Mouse (Mus musculus) CH12.LX (cell line): ENCODE data around the gene Gmds. TPM values are rescaled to one million over a fixed set of nuclear protein-coding genes. Genes with fewer than 3 reads are reported as not detected.

ENCODE experiments used
- DNase-seq: peaks from one replicate; pipeline ENCODE4 v3.0.0-alpha.2; 2013; ENCODE audit errors: extremely low read depth
- H3K27ac ChIP-seq: 2 replicates; pipeline ENCODE4 v1.5.1; 2012; ENCODE audit warnings: low read depth, mild to moderate bottlenecking, control low read depth, moderate library complexity; ENCODE audit not compliant: insufficient read depth
- H3K27me3 ChIP-seq: replicated peaks from 2 replicates; pipeline ENCODE3; 2012; ENCODE audit warnings: inconsistent platforms
- H3K36me3 ChIP-seq, 2 experiments: replicated peaks in 1 of 2; 2 replicates each; pipeline versions ENCODE3 to v1.6.1; 2012; ENCODE audit warnings: inconsistent platforms in 1 of 2, low read length in 1 of 2, mild to moderate bottlenecking in 1 of 2, mixed read lengths in 1 of 2, moderate library complexity in 1 of 2; ENCODE audit not compliant: control insufficient read depth in 1 of 2, insufficient read depth in 1 of 2
- H3K4me1 ChIP-seq, 2 experiments: 2 replicates each; pipeline ENCODE4 v1.6.1; 2012; ENCODE audit warnings: inconsistent platforms in 1 of 2, moderate library complexity in 1 of 2; ENCODE audit not compliant: insufficient read depth in 2 of 2, control insufficient read depth in 1 of 2
- H3K4me2 ChIP-seq: 2 replicates; pipeline ENCODE4 v1.6.1; 2012; ENCODE audit warnings: low read depth, mild to moderate bottlenecking, control low read depth; ENCODE audit not compliant: poor library complexity, insufficient read depth, severe bottlenecking
- H3K4me3 ChIP-seq, 3 experiments: fragments of 150-350 bp in 1 of 3; sonication (generic) in 1 of 3; replicated peaks in 1 of 3; 2 replicates each; pipeline versions ENCODE3 to v1.5.1; 2011 to 2012; ENCODE audit warnings: low read depth in 2 of 3, low read length in 2 of 3, mild to moderate bottlenecking in 2 of 3, moderate library complexity in 2 of 3, control low read depth in 1 of 3, improper control_type of control experiment in 1 of 3, inconsistent platforms in 1 of 3, mixed read lengths in 1 of 3; ENCODE audit not compliant: poor library complexity in 1 of 3
- H3K79me2 ChIP-seq: replicated peaks from 2 replicates; pipeline ENCODE4 v1.6.1; 2012; ENCODE audit warnings: mild to moderate bottlenecking, moderate library complexity; ENCODE audit not compliant: control insufficient read depth, poor library complexity, insufficient read depth, severe bottlenecking; ENCODE audit errors: extremely low read depth
- H3K9ac ChIP-seq: 2 replicates; pipeline ENCODE4 v1.6.1; 2012; ENCODE audit warnings: low read depth, mild to moderate bottlenecking, control low read depth, moderate library complexity; ENCODE audit not compliant: insufficient read depth
- H3K9me3 ChIP-seq: replicated peaks from 2 replicates; pipeline ENCODE3; 2012; ENCODE audit warnings: low read length, inconsistent platforms, mixed read lengths
- CHD1 ChIP-seq: IDR thresholded peaks from 2 replicates; pipeline ENCODE4 v1.6.1; 2012; ENCODE audit warnings: low read depth, low read length, improper control_type of control experiment, inconsistent platforms
- E2F4 ChIP-seq: IDR thresholded peaks from 2 replicates; pipeline ENCODE4 v1.6.1; 2011; ENCODE audit warnings: low read depth, low read length, improper control_type of control experiment; ENCODE audit not compliant: insufficient replicate concordance
- ELF1 ChIP-seq: IDR thresholded peaks from 2 replicates; pipeline ENCODE4 v1.6.1; 2014; ENCODE audit warnings: low read depth, mild to moderate bottlenecking, inconsistent platforms, low read length, improper control_type of control experiment
- EP300 ChIP-seq: IDR thresholded peaks from 2 replicates; pipeline ENCODE4 v1.6.1; 2011; ENCODE audit warnings: low read length, improper control_type of control experiment
- ETS1 ChIP-seq: conservative IDR thresholded peaks from 2 replicates; pipeline ENCODE4 v1.6.1; 2012; ENCODE audit warnings: low read depth, mild to moderate bottlenecking, inconsistent platforms, low read length, improper control_type of control experiment, moderate library complexity
- HCFC1 ChIP-seq: IDR thresholded peaks from 2 replicates; pipeline ENCODE4 v1.6.1; 2012; ENCODE audit warnings: low read depth, mild to moderate bottlenecking, inconsistent platforms, low read length, improper control_type of control experiment
- MAX ChIP-seq: IDR thresholded peaks from 2 replicates; pipeline ENCODE4 v1.6.1; 2011; ENCODE audit warnings: low read length, improper control_type of control experiment
- MAZ ChIP-seq: IDR thresholded peaks from 2 replicates; pipeline ENCODE4 v1.6.1; 2012; ENCODE audit warnings: low read depth, mild to moderate bottlenecking, inconsistent platforms, low read length, improper control_type of control experiment, moderate library complexity
- MEF2A ChIP-seq: IDR thresholded peaks from 2 replicates; pipeline ENCODE4 v1.6.1; 2014; ENCODE audit warnings: low read depth, mild to moderate bottlenecking, inconsistent platforms, low read length, improper control_type of control experiment, borderline replicate concordance
- MYC ChIP-seq: IDR thresholded peaks from 2 replicates; pipeline ENCODE4 v1.6.1; 2011; ENCODE audit warnings: low read depth, mild to moderate bottlenecking, improper control_type of control experiment, low read length
- NRF1 ChIP-seq: IDR thresholded peaks from 2 replicates; pipeline ENCODE4 v1.6.1; 2014; ENCODE audit warnings: low read depth, mild to moderate bottlenecking, inconsistent platforms, low read length, improper control_type of control experiment, moderate library complexity
- PAX5 ChIP-seq: IDR thresholded peaks from 2 replicates; pipeline ENCODE4 v1.6.1; 2012; ENCODE audit warnings: low read length, inconsistent platforms, mixed read lengths
- POLR2AphosphoS2 ChIP-seq: IDR thresholded peaks from 2 replicates; pipeline ENCODE4 v1.6.1; 2011; ENCODE audit warnings: low read depth, low read length, improper control_type of control experiment
- RAD21 ChIP-seq: IDR thresholded peaks from 2 replicates; pipeline ENCODE4 v1.6.1; 2011; ENCODE audit warnings: low read depth, mild to moderate bottlenecking, low read length, improper control_type of control experiment, moderate library complexity
- RCOR1 ChIP-seq: conservative IDR thresholded peaks from 2 replicates; pipeline ENCODE4 v1.6.1; 2012; ENCODE audit warnings: low read depth, mild to moderate bottlenecking, inconsistent platforms, low read length, improper control_type of control experiment
- SIN3A ChIP-seq: IDR thresholded peaks from 2 replicates; pipeline ENCODE4 v1.6.1; 2012; ENCODE audit warnings: low read length, improper control_type of control experiment, inconsistent platforms
- TBP ChIP-seq: conservative IDR thresholded peaks from 2 replicates; pipeline ENCODE4 v1.6.1; 2011; ENCODE audit warnings: low read depth, low read length, improper control_type of control experiment
- UBTF ChIP-seq: IDR thresholded peaks from 2 replicates; pipeline ENCODE4 v1.6.1; 2012; ENCODE audit warnings: low read depth, mild to moderate bottlenecking, inconsistent platforms, low read length, improper control_type of control experiment, moderate library complexity
- USF1 ChIP-seq: IDR thresholded peaks from 2 replicates; pipeline ENCODE4 v1.6.1; 2014; ENCODE audit warnings: low read depth, mild to moderate bottlenecking, inconsistent platforms, low read length, improper control_type of control experiment
- ZC3H11A ChIP-seq: IDR thresholded peaks from 2 replicates; pipeline ENCODE4 v1.6.1; 2012; ENCODE audit warnings: low read depth, mild to moderate bottlenecking, inconsistent platforms, low read length, improper control_type of control experiment
- ZKSCAN1 ChIP-seq: IDR thresholded peaks from 2 replicates; pipeline ENCODE4 v1.6.1; 2012; ENCODE audit warnings: low read depth, inconsistent platforms, low read length, improper control_type of control experiment, borderline replicate concordance
- ZMIZ1 ChIP-seq: IDR thresholded peaks from 2 replicates; pipeline ENCODE4 v1.6.1; 2012; ENCODE audit warnings: low read depth, mild to moderate bottlenecking, inconsistent platforms, low read length, improper control_type of control experiment
- dilution Hi-C: fragments of 300-500 bp; cut with MboI; formaldehyde crosslinking; loops from 2 replicates; pipeline ENCODE4 v1.14.3; 2020; ENCODE audit warnings: low sequenced_read_pairs; ENCODE audit not compliant: extremely low pct_unique_long_range_greater_than_20kb, extremely low pct_ligation_motif_present
- in situ Hi-C: fragments of 300-500 bp; cut with MboI; formaldehyde crosslinking; loops from 3 replicates; pipeline ENCODE4 v1.14.3; 2019; ENCODE audit warnings: low sequenced_read_pairs, low pct_ligation_motif_present, low pct_unique_long_range_greater_than_20kb, mixed read lengths
- polyA plus RNA-seq: library from polyadenylated mRNA; unstranded; fragments of >175 nt; gene quantifications from 2 replicates; pipeline ENCODE4 v1.2.1, GENCODE M21; 2012; ENCODE audit warnings: low read depth; ENCODE audit not compliant: insufficient read length
- total RNA-seq, 2 experiments: library from RNA; depleted of rRNA; stranded (reverse); fragments of 300-350 nt in 1 of 2; fragments of >200 nt in 1 of 2; gene quantifications; 2 replicates each; pipeline ENCODE4 v1.2.3; 2012 to 2014

The Gmds gene
- total and polyA plus RNA-seq, 3 experiments: 11.0 to 19.3 (median 15.1) TPM

DNA sequence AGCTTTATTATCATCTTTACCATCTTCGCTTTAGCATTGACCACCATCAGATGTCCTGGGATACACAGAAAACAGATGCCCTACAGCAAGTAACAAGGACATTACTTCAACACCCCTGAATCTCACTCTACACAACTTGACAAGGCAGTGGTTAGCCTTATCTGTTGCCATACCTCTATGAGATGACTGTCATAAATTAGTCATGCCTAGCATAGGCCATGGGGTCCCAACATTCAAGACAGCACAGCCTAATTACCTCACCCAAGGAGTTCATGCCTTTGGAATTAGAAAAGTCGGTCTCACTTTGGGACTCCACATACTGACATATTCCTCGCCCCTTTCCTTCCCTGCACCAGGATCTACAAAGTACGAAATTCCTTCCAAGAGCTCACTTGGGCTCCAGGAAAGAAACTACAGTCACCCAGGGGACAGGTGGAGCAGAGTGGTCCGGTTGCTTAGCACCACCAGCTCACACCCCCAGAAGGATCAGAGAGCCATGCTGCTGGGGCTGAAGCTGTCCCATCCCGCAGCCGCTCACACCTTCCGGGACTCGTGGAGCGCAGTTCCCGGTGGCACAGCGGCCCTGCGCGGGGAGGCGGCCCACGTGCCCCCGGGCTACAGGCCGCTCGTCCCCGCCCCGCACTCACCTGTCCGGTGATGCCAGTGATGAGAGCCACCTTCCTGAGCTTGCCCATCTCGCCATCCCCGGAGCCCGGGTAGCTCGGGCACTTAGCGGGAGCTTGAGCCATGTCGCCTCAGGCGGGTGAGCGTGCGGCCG, 616 bp downstream of the Gmds start:
- Histone ChIP-seq H3K4me1 (peaks cover 7 to 13% of the 10 kb centered on the region in 2 experiments; a peak in 3 of 4 replicates), H3K9me3 (no peaks in the 10 kb centered on the region), H3K4me3 (peak overlapping the region; percentile 56 to 91 (median 81)), H3K27ac (no peak overlapping the region), H3K9ac (peak overlapping the region; percentile 42), H3K27me3 (no peaks in the 10 kb centered on the region), H3K79me2 (no peaks in the 10 kb centered on the region; the same call in 1 of the 2 replicates), H3K36me3 (no peaks in the 10 kb centered on the region), H3K4me2 (peak overlapping the region; percentile 91)
- in situ Hi-C loops: no loop called here
- dilution Hi-C loops: no loop called here
- TF ChIP-seq MEF2A: no peak
- TF ChIP-seq RAD21: no peak
- TF ChIP-seq NRF1: no peak
- TF ChIP-seq EP300: no peak
- no peak; the same call in 1 of the 2 replicates for TF ChIP-seq MAX
- no peak for TF ChIP-seq SIN3A
- TF ChIP-seq ZKSCAN1: no peak
- no peak for TF ChIP-seq E2F4
- no peak for TF ChIP-seq ETS1
- no peak for TF ChIP-seq ZC3H11A
- no peak for TF ChIP-seq USF1
- TF ChIP-seq TBP: no peak
- TF ChIP-seq UBTF: no peak
- no peak for TF ChIP-seq MAZ
- TF ChIP-seq ZMIZ1: no peak
- TF ChIP-seq RCOR1: no peak
- no peak for TF ChIP-seq ELF1
- no peak for TF ChIP-seq POLR2AphosphoS2
- no peak for TF ChIP-seq CHD1
- TF ChIP-seq PAX5: no peak
- no peak for DNase-seq

DNA sequence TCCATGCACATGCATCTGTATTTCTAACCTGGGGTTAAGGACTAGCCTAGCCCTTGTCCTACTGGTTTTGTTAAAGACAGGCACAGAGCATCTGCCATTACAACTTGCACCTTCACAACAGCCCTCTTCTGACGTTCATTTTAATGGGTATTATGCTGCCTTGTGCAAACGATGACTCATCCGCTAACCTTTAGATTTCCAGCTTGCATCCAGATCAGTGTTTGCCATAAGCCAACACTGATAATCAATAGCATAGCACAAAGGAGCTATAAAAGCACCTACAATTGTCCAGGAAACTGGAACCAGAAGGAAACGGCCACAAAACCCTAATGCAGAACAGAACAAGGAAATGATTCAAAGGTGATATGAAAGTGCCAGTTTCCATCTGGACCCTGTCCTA, 20.2 kb downstream of the Gmds start:
- H3K79me2 ChIP-seq: no peaks in the 10 kb centered on the region
- H3K4me3 ChIP-seq: no peak overlapping the region
- no peaks in the 10 kb centered on the region for H3K9me3 ChIP-seq
- no peaks in the 10 kb centered on the region for H3K36me3 ChIP-seq
- dilution Hi-C loops: no loop called here
- no peak overlapping the region for H3K9ac ChIP-seq
- DNase-seq: no peak
- in situ Hi-C loops: no loop called here
- H3K4me2 ChIP-seq: no peak overlapping the region
- H3K4me1 ChIP-seq: peaks cover 0 to 12% of the 10 kb centered on the region in 2 experiments; a peak in 2 of 4 replicates
- H3K27me3 ChIP-seq: no peaks in the 10 kb centered on the region
- TF ChIP-seq MYC: no peak
- no peak for TF ChIP-seq TBP
- TF ChIP-seq NRF1: no peak
- no peak for TF ChIP-seq HCFC1
- H3K27ac ChIP-seq: no peak overlapping the region
